Mouse (Mus musculus): ENCODE data around the gene Hpcal1. TPM values are rescaled to one million over a fixed set of nuclear protein-coding genes. Genes with fewer than 3 reads are reported as not detected.

Hpcal1 gene
- polyA plus RNA-seq, 1 experiment from 2014 or later = 25.4 TPM

DNA sequence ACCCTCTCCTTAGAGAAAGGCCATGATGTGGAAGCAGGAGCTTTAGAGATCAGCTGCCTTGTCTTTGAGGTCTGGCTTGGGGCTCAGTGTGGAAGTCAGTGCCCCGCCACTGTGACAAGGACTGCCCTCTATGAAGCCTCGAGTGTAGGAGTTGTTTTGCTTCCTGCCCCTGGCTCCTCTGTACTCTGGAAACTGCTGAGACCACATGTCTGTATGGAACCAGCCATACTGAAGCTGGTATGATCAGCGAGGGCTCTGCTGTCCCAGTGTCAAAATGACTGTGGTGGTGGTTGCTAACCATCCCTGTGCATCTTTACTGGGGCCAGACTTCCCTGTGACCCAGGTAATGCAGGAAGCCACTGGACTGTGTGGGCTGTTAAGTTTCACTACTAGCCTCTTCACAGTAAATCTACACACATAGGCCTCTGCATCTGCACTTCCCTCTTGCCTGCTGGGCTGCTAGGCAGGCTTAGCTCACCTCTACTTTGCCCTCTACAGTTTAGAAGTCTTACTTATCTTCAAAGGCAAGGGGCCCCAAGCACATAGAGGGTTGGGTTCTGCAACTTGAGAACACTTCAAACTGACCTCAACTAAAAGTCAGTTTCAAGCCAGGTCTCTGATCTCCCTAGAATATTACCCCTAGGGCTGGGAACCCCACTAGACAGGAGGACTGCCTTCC is 33.9 kb downstream of the Hpcal1 start:
- Histone ChIP-seq H3K27ac (peak overlapping the region; percentile 78), H3K36me3 (no peaks in the 10 kb centered on the region), H3K4me1 (peaks cover 45% of the 10 kb centered on the region), H3K27me3 (ENCODE audit: insufficient read depth, poor library complexity, severe bottlenecking) (no peaks in the 10 kb centered on the region), H3K4me3 (no peak overlapping the region), H3K9me3 (no peaks in the 10 kb centered on the region)
- whole genome bisulfite sequencing = 50% methylated on average over 3 of the region's 3 CpGs
- no peak for DNase-seq (ENCODE audit: low spot score)

- Histone ChIP-seq H3K4me3 (no peak overlapping the region), H3K36me3 (no peaks in the 10 kb centered on the region), H3K27ac (peak overlapping the region; percentile 72), H3K27me3 (ENCODE audit: insufficient read depth, poor library complexity, severe bottlenecking) (no peaks in the 10 kb centered on the region), H3K9me3 (no peaks in the 10 kb centered on the region), H3K4me1 (peaks cover 45% of the 10 kb centered on the region)
- WGBS = 47% methylated on average over 6 of the region's 6 CpGs
- no peak for DNase-seq (ENCODE audit: low spot score)
Observed at GRCm38 (mm10) chr12:17725592-17725991, 34.9 kb downstream of the Hpcal1 start.

GRCm38 (mm10) chr12:17726576-17727320 is 36.1 kb downstream of the Hpcal1 start:
- 78% methylated on average over 10 of the region's 10 CpGs for WGBS
- Histone ChIP-seq H3K4me1 (peaks cover 45% of the 10 kb centered on the region), H3K27me3 (ENCODE audit: insufficient read depth, poor library complexity, severe bottlenecking) (no peaks in the 10 kb centered on the region), H3K9me3 (no peaks in the 10 kb centered on the region), H3K4me3 (no peak overlapping the region), H3K27ac (peak overlapping the region; percentile 18; the same call in 1 of the 2 replicates), H3K36me3 (no peaks in the 10 kb centered on the region)
- no peak for DNase-seq (ENCODE audit: low spot score)

GRCm38 (mm10) chr12:17727676-17728339 is 37.2 kb downstream of the Hpcal1 start:
- Histone ChIP-seq H3K9me3 (no peaks in the 10 kb centered on the region), H3K27me3 (ENCODE audit: insufficient read depth, poor library complexity, severe bottlenecking) (no peaks in the 10 kb centered on the region), H3K36me3 (no peaks in the 10 kb centered on the region), H3K27ac (peak overlapping the region; percentile 59), H3K4me3 (no peak overlapping the region), H3K4me1 (peaks cover 55% of the 10 kb centered on the region)
- WGBS = 46% methylated on average over 13 of the region's 13 CpGs
- DNase-seq (ENCODE audit: low spot score) = no peak

DNA sequence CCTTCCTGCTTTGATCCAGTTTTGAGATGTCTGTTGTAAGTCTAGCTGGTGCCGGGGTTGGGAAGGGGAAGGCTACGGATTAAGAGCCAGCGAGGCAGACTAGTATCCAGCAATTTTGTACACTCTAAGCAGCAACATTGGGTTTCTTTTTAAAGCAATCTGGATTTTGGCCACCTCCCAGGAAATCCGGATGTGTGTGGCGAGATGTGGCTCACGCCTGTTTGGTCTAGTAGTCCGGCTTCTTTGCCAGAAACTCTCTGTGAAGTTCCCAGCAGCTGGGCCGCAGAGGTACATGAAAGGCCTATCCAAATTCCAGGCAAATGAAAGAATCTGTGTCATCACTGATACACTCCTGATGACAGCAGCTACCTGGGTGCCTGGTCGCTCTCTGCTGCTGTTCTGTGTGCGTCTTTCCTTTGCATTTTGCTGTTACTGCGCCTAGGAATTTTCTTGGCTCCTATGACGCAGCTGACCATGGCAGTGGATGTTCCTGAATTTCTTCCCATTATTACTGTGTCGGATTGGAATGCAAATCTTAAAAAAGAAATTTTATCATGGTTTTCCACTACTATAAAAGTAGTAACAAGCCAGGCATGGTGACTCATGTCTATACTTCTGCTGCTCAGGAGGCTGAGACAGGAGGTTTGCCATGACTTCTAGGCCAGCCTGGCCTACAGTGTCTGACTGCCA is 38.7 kb downstream of the Hpcal1 start:
- DNase-seq (ENCODE audit: low spot score) = no peak
- Histone ChIP-seq H3K36me3 (no peaks in the 10 kb centered on the region), H3K4me1 (peaks cover 63% of the 10 kb centered on the region), H3K27me3 (ENCODE audit: insufficient read depth, poor library complexity, severe bottlenecking) (no peaks in the 10 kb centered on the region), H3K27ac (no peak overlapping the region), H3K9me3 (no peaks in the 10 kb centered on the region), H3K4me3 (no peak overlapping the region)
- 85% methylated on average over 13 of the region's 13 CpGs for WGBS

- Histone ChIP-seq H3K27me3 (ENCODE audit: insufficient read depth, poor library complexity, severe bottlenecking) (no peaks in the 10 kb centered on the region), H3K36me3 (no peaks in the 10 kb centered on the region), H3K4me1 (peaks cover 57% of the 10 kb centered on the region), H3K9me3 (no peaks in the 10 kb centered on the region), H3K27ac (0 out of 2 replicates have a peak overlapping the region, but pooled peaks have one; percentile 30), H3K4me3 (no peak overlapping the region)
- no peak for DNase-seq (ENCODE audit: low spot score)
- WGBS = 73% methylated on average over 7 of the region's 7 CpGs
Observed at GRCm38 (mm10) chr12:17732006-17732405, 41.4 kb downstream of the Hpcal1 start.

- Histone ChIP-seq H3K9me3 (no peaks in the 10 kb centered on the region), H3K4me3 (no peak overlapping the region), H3K27me3 (ENCODE audit: insufficient read depth, poor library complexity, severe bottlenecking) (no peaks in the 10 kb centered on the region), H3K27ac (peak overlapping the region; percentile 62; the same call in 1 of the 2 replicates), H3K4me1 (peaks cover 59% of the 10 kb centered on the region), H3K36me3 (no peaks in the 10 kb centered on the region)
- whole genome bisulfite sequencing = 75% methylated on average over 4 of the region's 4 CpGs
- DNase-seq (ENCODE audit: low spot score) = no peak
Observed at GRCm38 (mm10) chr12:17732546-17732945, 41.9 kb downstream of the Hpcal1 start.

GRCm38 (mm10) chr12:17733114-17733904 is 42.7 kb downstream of the Hpcal1 start:
- Histone ChIP-seq H3K9me3 (no peaks in the 10 kb centered on the region), H3K36me3 (no peaks in the 10 kb centered on the region), H3K27me3 (ENCODE audit: insufficient read depth, poor library complexity, severe bottlenecking) (no peaks in the 10 kb centered on the region), H3K4me1 (peaks cover 59% of the 10 kb centered on the region), H3K4me3 (no peak overlapping the region), H3K27ac (peak overlapping the region; percentile 62)
- DNase-seq (ENCODE audit: low spot score) = no peak
- 31% methylated on average over 6 of the region's 6 CpGs for WGBS

DNA sequence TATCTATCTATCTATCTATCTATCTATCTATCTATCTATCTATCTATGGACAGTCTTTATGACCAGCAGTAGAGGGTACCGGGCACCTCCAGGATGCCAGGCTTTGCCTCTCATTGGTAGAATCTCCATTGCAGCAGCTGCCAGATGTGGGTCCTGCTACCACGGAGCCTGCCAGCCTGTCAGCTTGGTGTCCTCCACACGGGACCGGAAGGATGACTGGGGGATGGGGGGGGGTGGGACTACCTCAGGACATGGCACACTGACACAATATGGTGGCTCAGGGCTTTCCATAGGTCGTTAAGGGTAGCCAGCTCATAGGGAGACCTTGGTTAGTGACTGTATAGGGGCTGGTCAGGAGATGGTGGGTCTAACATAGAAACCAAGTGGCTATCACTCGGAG is 45.7 kb downstream of the Hpcal1 start:
- no peaks in the 10 kb centered on the region for H3K9me3 ChIP-seq
- no peak overlapping the region for H3K4me3 ChIP-seq
- no peak for DNase-seq (ENCODE audit: low spot score)
- no peaks in the 10 kb centered on the region for H3K27me3 ChIP-seq (ENCODE audit: insufficient read depth, poor library complexity, severe bottlenecking)
- no peaks in the 10 kb centered on the region for H3K36me3 ChIP-seq
- no peak overlapping the region for H3K27ac ChIP-seq
- peaks cover 60% of the 10 kb centered on the region for H3K4me1 ChIP-seq
- 80% methylated on average over 6 of the region's 6 CpGs for WGBS

- WGBS = 57% methylated on average over 10 of the region's 10 CpGs
- Histone ChIP-seq H3K27ac (no peak overlapping the region; the same call in 1 of the 2 replicates), H3K4me3 (no peak overlapping the region), H3K36me3 (no peaks in the 10 kb centered on the region), H3K27me3 (ENCODE audit: insufficient read depth, poor library complexity, severe bottlenecking) (no peaks in the 10 kb centered on the region), H3K4me1 (peaks cover 64% of the 10 kb centered on the region), H3K9me3 (no peaks in the 10 kb centered on the region)
- DNase-seq (ENCODE audit: low spot score) = no peak
Observed at GRCm38 (mm10) chr12:17736859-17737577, 46.4 kb downstream of the Hpcal1 start.

GRCm38 (mm10) chr12:17737808-17738207 is 47.2 kb downstream of the Hpcal1 start:
- Histone ChIP-seq H3K27me3 (ENCODE audit: insufficient read depth, poor library complexity, severe bottlenecking) (no peaks in the 10 kb centered on the region), H3K4me3 (no peak overlapping the region), H3K27ac (peak overlapping the region; percentile 33; the same call in 1 of the 2 replicates), H3K36me3 (no peaks in the 10 kb centered on the region), H3K9me3 (no peaks in the 10 kb centered on the region), H3K4me1 (peaks cover 64% of the 10 kb centered on the region)
- DNase-seq (ENCODE audit: low spot score) = no peak
- WGBS = 77% methylated on average over 3 of the region's 3 CpGs
